ENCODE assay signal across 26 mouse cellular contexts in the genomic region with DNA sequence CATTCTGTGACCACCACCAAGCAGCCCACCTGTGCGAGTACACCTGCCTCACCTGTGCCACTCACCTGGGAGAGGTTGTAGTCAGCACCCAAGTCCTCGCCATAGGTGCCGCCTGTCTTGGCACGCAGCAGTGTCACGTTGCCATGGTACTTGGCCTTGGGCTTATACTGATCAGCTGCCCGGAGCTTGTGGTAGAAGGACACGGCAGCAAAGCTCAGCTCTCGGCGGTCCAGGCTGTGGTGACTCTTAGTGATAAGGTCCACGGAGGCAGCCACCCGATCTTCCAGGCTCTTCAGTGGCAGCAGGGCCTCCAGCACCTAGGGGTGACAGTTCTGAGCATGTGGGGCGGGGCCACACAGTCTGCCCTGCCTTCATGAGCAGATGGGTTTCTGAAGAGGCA. TPM values are rescaled to one million over a fixed set of nuclear protein-coding genes. Genes with fewer than 3 reads are reported as not detected.
A peak's percentile ranks its signal among the peaks of the same experiment; 100 is the strongest.
DNase-seq lines count a peak whose midpoint lies in the region; ATAC-seq lines count a peak whose summit lies in the region.
"Had no signal": no experiment of that assay in that cellular context is flagged by ENCODE, and none has a peak within 500 bp of the region (broad histone marks: within the 10 kb centered on the region; RNA-seq: fewer than 3 reads in every experiment).

No protein-coding gene starts in this region.

- no peak overlapping the region for H3K4me2 ChIP-seq in midbrain, embryonic 13.5 days (replicated peaks)
- H3K4me2 ChIP-seq: embryonic facial prominence, embryonic 12.5 days; embryonic facial prominence, embryonic 15.5 days; forebrain, embryonic 15.5 days; heart, embryonic 13.5 days; hindbrain, embryonic 14.5 days had no signal

- ATAC-seq in megakaryocyte-erythroid progenitor cell, adult 5-6 weeks (replicated peaks; ENCODE audit: low FRiP score, low TSS enrichment, poor library complexity, severe bottlenecking) = 0 out of 2 replicates have a peak, but pooled peaks have one; percentile 7
- no peak for ATAC-seq in midbrain, embryonic 13.5 days
- ATAC-seq in granulocyte monocyte progenitor cell, adult 5-6 weeks (replicated peaks; ENCODE audit: poor library complexity, severe bottlenecking) = no peak
- ATAC-seq: forebrain, embryonic 15.5 days; hindbrain, postnatal 0 days; inflammation-experienced regulatory T-cells, adult 6 months; intestine, embryonic 16.5 days; Patski had no signal

- no peak overlapping the region for H3K27ac ChIP-seq in midbrain, embryonic 13.5 days
- H3K27ac ChIP-seq: embryonic facial prominence, embryonic 12.5 days; embryonic facial prominence, embryonic 15.5 days; forebrain, embryonic 15.5 days; heart, adult 2 months; heart, embryonic 10.5 days; heart, embryonic 13.5 days; hindbrain, embryonic 14.5 days; hindbrain, postnatal 0 days had no signal

- H3K4me1 ChIP-seq in midbrain, embryonic 13.5 days (replicated peaks) = no peaks in the 10 kb centered on the region
- H3K4me1 ChIP-seq: embryonic facial prominence, embryonic 12.5 days; embryonic facial prominence, embryonic 15.5 days; forebrain, embryonic 15.5 days; heart, embryonic 10.5 days; heart, embryonic 13.5 days had no signal

- no peaks in the 10 kb centered on the region for H3K27me3 ChIP-seq in midbrain, embryonic 13.5 days
- H3K27me3 ChIP-seq: embryonic facial prominence, embryonic 12.5 days; embryonic facial prominence, embryonic 15.5 days; forebrain, embryonic 15.5 days; heart, embryonic 13.5 days; Patski had no signal

- no peak overlapping the region for H3K4me3 ChIP-seq in midbrain, embryonic 13.5 days (replicated peaks)
- H3K4me3 ChIP-seq: embryonic facial prominence, embryonic 12.5 days; embryonic facial prominence, embryonic 15.5 days; forebrain, embryonic 15.5 days; heart, adult 2 months; heart, embryonic 10.5 days; heart, embryonic 13.5 days had no signal

- no peak overlapping the region for H3K9ac ChIP-seq in midbrain, embryonic 13.5 days (replicated peaks)
- H3K9ac ChIP-seq: embryonic facial prominence, embryonic 12.5 days; embryonic facial prominence, embryonic 15.5 days; forebrain, embryonic 15.5 days; heart, embryonic 13.5 days; hindbrain, embryonic 14.5 days had no signal

- WGBS in midbrain, embryonic 13.5 days = 95% methylated on average over 12 of the region's 12 CpGs

- no peaks in the 10 kb centered on the region for H3K9me3 ChIP-seq in midbrain, embryonic 13.5 days
- H3K9me3 ChIP-seq: embryonic facial prominence, embryonic 12.5 days; embryonic facial prominence, embryonic 15.5 days; forebrain, embryonic 15.5 days; heart, embryonic 10.5 days; heart, embryonic 13.5 days had no signal

- peak; percentile 57 to 74 for DNase-seq in adrenal gland, adult (ENCODE audit: inconsistent age in 2 of 2, low spot score in 1 of 2)
- DNase-seq in adrenal gland, adult 18-20 months (ENCODE audit: low spot score in 2 of 2) = no peak
- peak; percentile 55 for DNase-seq in adrenal gland, adult 8-10 months
- DNase-seq in adrenal gland, postnatal 25 days = peak; percentile 39
- no peak for DNase-seq in thymus, postnatal 10 days (ENCODE audit: low spot score in 2 of 2)
- DNase-seq: cerebellum, adult 11 months; cerebellum, adult 2 months; cerebellum, adult 9-11 months; cerebellum, postnatal 25 days; gastrocnemius, postnatal 25 days; heart, adult 2 months; heart, postnatal 14 days; heart, postnatal 4 days had no signal

- peaks cover 80% of the 10 kb centered on the region for H3K36me3 ChIP-seq in midbrain, embryonic 13.5 days

RNA-seq across cellular contexts. Expression of a gene that starts 11.8 kb away (rescaled TPM):
- total RNA-seq in adrenal gland, adult 18-20 months (2021) = 10 to 100 TPM; 47.8 to 57.2 TPM
- total RNA-seq in adrenal gland, adult 8-10 months (2022) = 10 to 100 TPM; 62.8 to 71.6 (median 70.5) TPM
- 62.7 and 65.8 TPM in 2 replicates for total RNA-seq in adrenal gland, postnatal 25 days (2021)
- 150 TPM in 2 replicates for total RNA-seq in megakaryocyte-erythroid progenitor cell, adult 5-6 weeks (2014; fragmentation: Nextera tagmentation)
- total RNA-seq in megakaryocyte-erythroid progenitor cell, adult 5-6 weeks (2017) = 68.4 and 87.6 TPM in 2 replicates
- polyA plus RNA-seq in midbrain, embryonic 13.5 days (2015; fragmentation: Nextera tagmentation; extraction: Ambion mirVana) = 51.4 and 55.7 TPM in 2 replicates
- total RNA-seq in granulocyte monocyte progenitor cell, adult 5-6 weeks (2014; fragmentation: Nextera tagmentation) = 48.2 and 60.7 TPM in 2 replicates
- total RNA-seq in granulocyte monocyte progenitor cell, adult 5-6 weeks (2017) = 63.0 and 74.8 TPM in 2 replicates

RNA-seq across cellular contexts. Expression of a gene that starts 16.3 kb away (rescaled TPM):
- total RNA-seq in adrenal gland, adult 18-20 months (2021) = 1,000 to 10,000 TPM; 2,155 to 5,020 TPM
- 1,000 to 10,000 TPM in 1 of 4 experiments, 100 to 1,000 TPM in 3; 300 to 1,377 (median 701) TPM for total RNA-seq in adrenal gland, adult 8-10 months (2022)
- total RNA-seq in adrenal gland, postnatal 25 days (2021) = 1,301 and 1,518 TPM in 2 replicates
- 92.0 and 92.3 TPM in 2 replicates for total RNA-seq in megakaryocyte-erythroid progenitor cell, adult 5-6 weeks (2014; fragmentation: Nextera tagmentation)
- total RNA-seq in megakaryocyte-erythroid progenitor cell, adult 5-6 weeks (2017) = 27.2 and 34.0 TPM in 2 replicates
- polyA plus RNA-seq in midbrain, embryonic 13.5 days (2015; fragmentation: Nextera tagmentation; extraction: Ambion mirVana) = 83.6 and 89.2 TPM in 2 replicates
- total RNA-seq in granulocyte monocyte progenitor cell, adult 5-6 weeks (2014; fragmentation: Nextera tagmentation) = 79.3 and 146 TPM in 2 replicates
- total RNA-seq in granulocyte monocyte progenitor cell, adult 5-6 weeks (2017) = 45.2 and 59.7 TPM in 2 replicates

RNA-seq across cellular contexts. Expression of a gene that starts 23.9 kb away (rescaled TPM):
- 100 to 1,000 TPM; 118 to 138 TPM for total RNA-seq in adrenal gland, adult 18-20 months (2021)
- 100 to 1,000 TPM; 138 to 150 (median 147) TPM for total RNA-seq in adrenal gland, adult 8-10 months (2022)
- 120 and 131 TPM in 2 replicates for total RNA-seq in adrenal gland, postnatal 25 days (2021)
- total RNA-seq in megakaryocyte-erythroid progenitor cell, adult 5-6 weeks (2014; fragmentation: Nextera tagmentation) = 107 TPM in 2 replicates
- 103 and 119 TPM in 2 replicates for total RNA-seq in megakaryocyte-erythroid progenitor cell, adult 5-6 weeks (2017)
- 268 and 273 TPM in 2 replicates for polyA plus RNA-seq in midbrain, embryonic 13.5 days (2015; fragmentation: Nextera tagmentation; extraction: Ambion mirVana)
- 82.5 and 83.6 TPM in 2 replicates for total RNA-seq in granulocyte monocyte progenitor cell, adult 5-6 weeks (2014; fragmentation: Nextera tagmentation)
- 91.8 and 116 TPM in 2 replicates for total RNA-seq in granulocyte monocyte progenitor cell, adult 5-6 weeks (2017)

RNA-seq across cellular contexts. Expression of a gene that starts 24.0 kb away (rescaled TPM):
- 10 to 100 TPM; 18.5 to 19.4 TPM for total RNA-seq in adrenal gland, adult 18-20 months (2021)
- total RNA-seq in adrenal gland, adult 8-10 months (2022) = 10 to 100 TPM; 17.3 to 21.4 (median 20.5) TPM
- 21.3 and 23.9 TPM in 2 replicates for total RNA-seq in adrenal gland, postnatal 25 days (2021)
- 43.1 and 47.2 TPM in 2 replicates for total RNA-seq in megakaryocyte-erythroid progenitor cell, adult 5-6 weeks (2014; fragmentation: Nextera tagmentation)
- 4.8 and 9.5 TPM in 2 replicates for total RNA-seq in megakaryocyte-erythroid progenitor cell, adult 5-6 weeks (2017)
- polyA plus RNA-seq in midbrain, embryonic 13.5 days (2015; fragmentation: Nextera tagmentation; extraction: Ambion mirVana) = 84.6 TPM in 2 replicates
- 23.8 TPM in 2 replicates for total RNA-seq in granulocyte monocyte progenitor cell, adult 5-6 weeks (2014; fragmentation: Nextera tagmentation)
- 3.1 and 4.7 TPM in 2 replicates for total RNA-seq in granulocyte monocyte progenitor cell, adult 5-6 weeks (2017)

RNA-seq across cellular contexts. Expression of a gene that starts 45.4 kb away (rescaled TPM):
- total RNA-seq in adrenal gland, adult 18-20 months (2021) = 10 to 100 TPM; 10.1 to 14.6 TPM
- total RNA-seq in adrenal gland, adult 8-10 months (2022) = 10 to 100 TPM in 3 of 4 experiments, 1 to 10 TPM in 1; 9.3 to 13.1 (median 11.6) TPM
- 11.4 and 18.7 TPM in 2 replicates for total RNA-seq in adrenal gland, postnatal 25 days (2021)
- total RNA-seq in megakaryocyte-erythroid progenitor cell, adult 5-6 weeks (2014; fragmentation: Nextera tagmentation) = 2.5 and 12.0 TPM in 2 replicates
- total RNA-seq in megakaryocyte-erythroid progenitor cell, adult 5-6 weeks (2017) = 8.7 and 10.9 TPM in 2 replicates
- polyA plus RNA-seq in midbrain, embryonic 13.5 days (2015; fragmentation: Nextera tagmentation; extraction: Ambion mirVana) = 2.7 and 3.1 TPM in 2 replicates
- 12.8 and 179 TPM in 2 replicates for total RNA-seq in granulocyte monocyte progenitor cell, adult 5-6 weeks (2014; fragmentation: Nextera tagmentation)
- 16.3 and 157 TPM in 2 replicates for total RNA-seq in granulocyte monocyte progenitor cell, adult 5-6 weeks (2017)

Comparison
In these comparisons a context has a peak if more than half of its experiments do, and no peak if none do; other contexts are left out.
1. DNase-seq: peak in adrenal gland, adult (2 of 2), adrenal gland, adult 8-10 months (single experiment) and adrenal gland, postnatal 25 days (single experiment); none in adrenal gland, adult 18-20 months (0 of 2) and thymus, postnatal 10 days (0 of 2).